Mouse (Mus musculus): ENCODE data around the gene Rtkn2.

GRCm38 (mm10) chr10:67931328-67931727 lies 48.0 kb upstream of the Rtkn2 start:
- TF ChIP-seq GATA1 (IDR thresholded peaks at IDR 0.05; ENCODE audit: borderline replicate concordance, low read length): no peak
- TF ChIP-seq FLI1 (IDR thresholded peaks at IDR 0.05; ENCODE audit: low read length): no peak
